Mouse (Mus musculus) kidney, adult 2 months (tissue): ENCODE results near the gene Ttll13.

Experiments
- CTCF ChIP-seq: fragments of 200-500 bp; conservative IDR thresholded peaks from 2 replicates; pipeline ENCODE4 v1.5.1; 2011; ENCODE audit warnings: low read depth, mild to moderate bottlenecking, control low read depth, low read length, moderate library complexity, mixed read lengths; ENCODE audit not compliant: insufficient read depth, insufficient read length
- POLR2A ChIP-seq: fragments of 200-500 bp; IDR thresholded peaks from one replicate; pipeline ENCODE4 v1.6.1; 2011; ENCODE audit warnings: low read depth, low read length, control low read depth

DNA sequence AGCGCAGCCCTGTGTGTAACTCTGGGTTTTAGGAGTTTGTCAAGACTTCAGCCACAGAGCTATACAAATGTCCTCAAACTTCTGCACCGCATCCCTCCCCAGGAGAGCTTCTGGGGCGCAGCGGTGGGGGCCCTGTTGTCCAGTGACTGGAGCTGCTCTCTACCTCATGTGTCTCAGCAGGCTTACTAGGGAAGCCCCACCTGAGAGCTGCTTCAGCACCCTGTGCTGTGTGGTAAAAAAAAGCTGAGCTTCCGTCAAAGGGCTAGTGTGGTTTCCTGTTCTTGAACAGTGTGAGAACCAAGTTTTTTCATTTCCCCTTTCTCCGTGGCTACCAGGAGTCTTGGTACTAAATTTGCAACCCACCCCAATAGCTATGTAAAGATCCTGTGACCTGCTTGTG is 36.5 kb upstream of the Ttll13 start:
- TF ChIP-seq CTCF (no peak), POLR2A (no peak)
